Mouse (Mus musculus): Measurements from ENCODE around the gene Zfp36.

DNA sequence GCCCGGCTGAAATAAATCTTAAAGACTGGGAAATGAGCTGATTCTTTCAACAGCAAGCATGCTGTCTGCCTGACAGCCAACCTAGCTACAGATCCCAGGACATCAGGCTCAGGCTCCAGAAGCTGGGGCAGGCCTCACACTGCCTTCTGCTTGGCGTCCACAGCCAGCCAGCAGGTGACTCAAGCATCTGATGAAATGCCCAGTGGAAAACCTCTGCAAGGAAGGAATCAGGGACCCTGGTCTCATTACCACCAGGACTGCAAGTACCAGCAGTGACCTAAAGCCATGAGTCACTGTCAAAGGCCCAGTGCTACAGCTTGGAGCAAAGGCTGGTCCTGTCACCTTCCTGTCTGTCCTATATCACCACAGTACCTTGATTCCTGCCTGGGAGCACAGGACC is 44.6 kb downstream of the Zfp36 start:
- no peak for TF ChIP-seq CTCF (IDR thresholded peaks at IDR 0.05; ENCODE audit: borderline replicate concordance, insufficient read depth, low read length)
- no peak for TF ChIP-seq POLR2A (IDR thresholded peaks at IDR 0.05; ENCODE audit: low read depth, low read length)
